Mouse (Mus musculus) neural tube, embryonic 15.5 days (tissue): ENCODE results near the gene Fam168a. TPM values are rescaled to one million over a fixed set of nuclear protein-coding genes. Genes with fewer than 3 reads are reported as not detected.
"Not testable (repeated sequence)": the region's sequence is repeated elsewhere in the genome, so short reads cannot be mapped to it uniquely, and the experiment has no call there.

Experiments
- ATAC-seq: fragments of 200-750 bp; cut with Nextera tagmentation; 2 replicates; pipeline ENCODE4 v1.8.0; 2017; ENCODE audit warnings: mild to moderate bottlenecking, moderate TSS enrichment, moderate library complexity; ENCODE audit not compliant: low FRiP score
- H3K27ac ChIP-seq: fragments of 300-500 bp; sonication (generic); replicated peaks from 2 replicates; pipeline ENCODE4 v1.5.1; 2015; ENCODE audit warnings: mild to moderate bottlenecking, inconsistent platforms
- H3K27me3 ChIP-seq: fragments of 300-500 bp; sonication (generic); replicated peaks from 2 replicates; pipeline ENCODE4 v1.6.1; 2015; ENCODE audit warnings: inconsistent platforms
- H3K36me3 ChIP-seq: fragments of 300-500 bp; sonication (generic); 2 replicates; pipeline ENCODE4 v1.6.1; 2015; ENCODE audit warnings: inconsistent platforms
- H3K4me1 ChIP-seq: fragments of 300-500 bp; sonication (generic); 2 replicates; pipeline ENCODE4 v1.6.1; 2015; ENCODE audit warnings: inconsistent platforms
- H3K4me2 ChIP-seq: fragments of 300-500 bp; sonication (generic); 2 replicates; pipeline ENCODE4 v1.6.1; 2015; ENCODE audit warnings: inconsistent platforms, mild to moderate bottlenecking, moderate library complexity
- H3K4me3 ChIP-seq: fragments of 300-500 bp; sonication (generic); replicated peaks from 2 replicates; pipeline ENCODE4 v1.5.1; 2015; ENCODE audit warnings: mild to moderate bottlenecking, inconsistent platforms
- H3K9ac ChIP-seq: fragments of 300-500 bp; sonication (generic); replicated peaks from 2 replicates; pipeline ENCODE4 v1.6.1; 2015; ENCODE audit warnings: mild to moderate bottlenecking, inconsistent platforms
- H3K9me3 ChIP-seq: fragments of 300-500 bp; sonication (generic); replicated peaks from 2 replicates; pipeline ENCODE4 v1.6.1; 2016; ENCODE audit warnings: inconsistent platforms
- WGBS: fragments of 180-500 bp; shearing (Covaris S2); methylation state at CpG from one replicate; pipeline ENCODE4 v1.1.7; 2015; ENCODE audit warnings: mixed read lengths; 5-methylcytosine and 5-hydroxymethylcytosine counted together
- polyA plus RNA-seq: library from polyadenylated mRNA; unstranded; fragments of >200 nt; fragmentation: Nextera tagmentation; extraction: Ambion mirVana; gene quantifications from 2 replicates; pipeline ENCODE4 v1.2.1, GENCODE M21; 2015

The Fam168a gene
- polyA plus RNA-seq, 1 experiment from 2014 or later: 119 TPM

DNA sequence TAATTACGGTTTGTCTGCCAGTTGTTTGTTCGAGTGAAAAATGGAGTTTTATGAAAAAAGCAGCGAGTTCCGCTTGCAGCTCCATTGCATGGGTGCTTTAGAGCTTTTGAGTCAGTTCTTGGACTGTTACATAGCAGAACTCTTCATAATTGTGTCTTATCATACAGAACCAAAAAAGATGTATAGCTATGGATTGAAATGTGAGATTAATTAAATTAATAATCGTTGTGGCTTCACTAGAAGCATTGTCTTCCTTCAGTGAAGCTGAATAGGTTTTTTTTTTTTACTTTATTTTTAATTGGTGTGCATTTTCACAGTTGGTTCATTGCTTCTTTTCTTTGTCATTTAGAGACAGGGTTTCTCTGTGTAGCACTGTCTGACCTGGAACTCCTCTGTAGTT, 12.3 kb downstream of the Fam168a start:
- no peak overlapping the region for H3K4me2 ChIP-seq
- no peaks in the 10 kb centered on the region; the same call in 1 of the 2 replicates for H3K36me3 ChIP-seq
- H3K27me3 ChIP-seq: no peaks in the 10 kb centered on the region
- H3K9me3 ChIP-seq: no peaks in the 10 kb centered on the region
- H3K9ac ChIP-seq: no peak overlapping the region
- 84% methylated on average over 5 of the region's 5 CpGs for WGBS
- no peak overlapping the region for H3K27ac ChIP-seq
- H3K4me3 ChIP-seq: no peak overlapping the region
- H3K4me1 ChIP-seq: peaks cover 23% of the 10 kb centered on the region
- ATAC-seq: no peak

DNA sequence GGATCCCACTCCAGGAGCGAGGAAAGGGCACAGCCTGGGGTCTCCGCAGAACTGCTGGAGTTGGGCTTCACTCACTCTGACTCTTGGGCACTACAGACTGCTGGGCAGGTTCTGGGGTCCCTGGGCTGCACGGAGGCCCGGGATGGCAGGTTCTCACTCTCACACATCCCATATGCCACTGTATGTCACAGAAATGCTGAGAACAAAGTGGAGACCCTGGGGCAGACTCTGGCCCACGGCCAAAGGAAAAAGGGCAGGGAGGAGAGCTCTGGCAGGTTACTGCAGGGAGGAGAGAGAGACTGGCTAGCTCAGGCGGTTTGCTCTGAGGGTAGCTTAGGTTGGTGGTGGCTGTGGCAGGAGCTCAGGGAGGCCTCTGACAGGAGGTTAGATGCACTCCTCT, 15.8 kb downstream of the Fam168a start:
- Histone ChIP-seq H3K9me3 (no peaks in the 10 kb centered on the region), H3K36me3 (no peaks in the 10 kb centered on the region), H3K27me3 (no peaks in the 10 kb centered on the region), H3K4me2 (no peak overlapping the region), H3K27ac (peak overlapping the region; percentile 87; the same call in 1 of the 2 replicates), H3K9ac (no peak overlapping the region), H3K4me1 (peaks cover 38% of the 10 kb centered on the region), H3K4me3 (no peak overlapping the region)
- 44% methylated on average over 5 of the region's 6 CpGs for WGBS
- 0 out of 2 replicates have a peak, but pooled peaks have one; percentile 39 for ATAC-seq

DNA sequence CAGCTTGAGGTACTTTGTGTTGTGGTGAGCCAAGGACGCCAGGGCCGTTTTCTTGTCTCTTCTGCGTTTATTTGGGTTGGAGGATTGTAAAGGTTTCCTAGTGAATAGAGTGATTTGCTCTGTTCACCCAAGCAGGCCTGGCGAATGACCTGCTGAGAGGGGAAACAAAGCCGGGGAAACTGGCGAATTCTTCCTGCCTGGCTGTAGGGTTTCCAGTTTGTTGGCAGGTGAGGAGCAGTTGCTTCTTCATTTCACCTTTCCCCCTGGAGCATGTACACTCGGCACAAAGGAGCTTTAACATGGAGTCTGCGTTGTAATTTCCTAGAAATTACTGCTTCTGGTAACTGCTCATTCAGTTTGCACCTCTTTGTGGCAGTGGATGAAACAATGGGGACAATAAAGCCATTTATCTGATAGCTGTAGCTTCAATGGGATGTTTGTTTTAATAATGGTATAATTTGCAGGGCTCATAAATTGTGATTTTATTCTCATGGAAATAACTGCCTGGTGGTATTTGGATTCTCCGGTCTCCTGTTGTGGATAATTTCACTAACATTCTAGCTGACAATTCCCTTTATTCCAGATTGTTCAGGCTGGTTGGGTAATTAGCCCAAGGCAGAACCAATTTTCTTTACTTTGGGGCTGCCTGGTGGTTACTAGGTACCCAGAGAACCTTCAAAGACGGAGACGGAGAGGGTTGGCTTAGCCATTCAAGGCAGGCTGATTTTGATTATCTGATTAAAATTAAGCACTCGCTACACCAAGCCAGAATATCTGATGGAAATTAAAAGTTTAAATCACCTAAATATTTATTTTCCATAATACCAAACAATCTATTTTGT, 17.2 kb downstream of the Fam168a start:
- peak overlapping the region; percentile 87 for H3K27ac ChIP-seq
- WGBS: 10% methylated on average over 12 of the region's 12 CpGs
- peak overlapping the region; percentile 39 for H3K4me2 ChIP-seq
- H3K4me3 ChIP-seq: no peak overlapping the region
- no peaks in the 10 kb centered on the region for H3K36me3 ChIP-seq
- no peak overlapping the region for H3K9ac ChIP-seq
- ATAC-seq: peak; percentile 42
- H3K4me1 ChIP-seq: peaks cover 38% of the 10 kb centered on the region
- H3K27me3 ChIP-seq: no peaks in the 10 kb centered on the region
- H3K9me3 ChIP-seq: no peaks in the 10 kb centered on the region

DNA sequence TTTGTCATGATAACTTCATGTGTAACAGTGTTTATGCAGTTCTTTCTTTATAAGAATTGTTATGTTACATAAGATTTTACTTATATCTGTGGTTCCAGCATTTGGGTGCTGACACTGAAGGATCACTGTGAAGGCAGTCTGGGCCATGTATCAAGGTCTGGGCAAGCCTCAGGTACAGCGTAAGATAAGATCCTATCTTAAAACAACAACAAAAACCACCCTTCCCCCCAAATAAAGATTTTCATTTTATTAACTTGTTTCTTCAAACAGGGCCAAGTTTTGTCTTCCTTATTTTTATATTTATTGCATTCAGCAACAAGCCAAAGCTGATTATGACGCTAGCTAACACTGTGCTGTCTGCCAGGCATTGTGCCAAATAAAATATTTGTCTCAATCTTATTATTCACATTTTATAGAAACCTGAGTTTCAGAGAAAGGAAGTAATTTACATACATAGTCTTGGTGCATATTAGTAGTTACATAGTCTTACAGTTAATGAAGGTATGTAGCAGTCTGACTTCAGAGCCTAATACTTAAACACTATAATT, 21.2 kb downstream of the Fam168a start:
- Histone ChIP-seq H3K27ac (no peak overlapping the region), H3K27me3 (no peaks in the 10 kb centered on the region), H3K4me1 (peaks cover 33% of the 10 kb centered on the region), H3K4me2 (no peak overlapping the region), H3K9ac (no peak overlapping the region), H3K4me3 (no peak overlapping the region), H3K9me3 (no peaks in the 10 kb centered on the region), H3K36me3 (no peaks in the 10 kb centered on the region)
- ATAC-seq: no peak
- 76% methylated on average over 2 of the region's 2 CpGs for WGBS

DNA sequence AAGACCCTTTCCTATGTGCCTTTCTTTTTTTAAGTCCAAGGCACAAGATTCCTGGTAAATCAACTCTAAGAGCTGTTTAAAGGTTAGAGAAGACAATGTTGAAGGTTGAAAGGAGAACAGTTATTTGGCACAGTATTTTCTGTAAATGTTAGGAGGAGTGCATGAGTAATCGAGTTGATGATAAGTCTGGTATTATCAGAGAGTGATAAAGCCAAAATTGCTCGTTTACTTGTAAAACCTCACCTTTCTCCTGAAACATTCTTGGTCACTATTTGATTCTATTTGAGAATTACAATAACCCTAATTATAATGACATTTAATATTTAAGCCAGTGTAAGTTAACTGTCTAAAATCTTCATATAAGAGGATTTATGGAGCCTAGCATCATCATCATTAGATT, 23.3 kb downstream of the Fam168a start:
- Histone ChIP-seq H3K36me3 (no peaks in the 10 kb centered on the region), H3K27me3 (no peaks in the 10 kb centered on the region), H3K27ac (no peak overlapping the region), H3K9me3 (no peaks in the 10 kb centered on the region), H3K4me3 (no peak overlapping the region), H3K4me1 (peaks cover 23% of the 10 kb centered on the region), H3K9ac (no peak overlapping the region), H3K4me2 (no peak overlapping the region)
- WGBS: 88% methylated on average over 2 of the region's 2 CpGs
- no peak for ATAC-seq

DNA sequence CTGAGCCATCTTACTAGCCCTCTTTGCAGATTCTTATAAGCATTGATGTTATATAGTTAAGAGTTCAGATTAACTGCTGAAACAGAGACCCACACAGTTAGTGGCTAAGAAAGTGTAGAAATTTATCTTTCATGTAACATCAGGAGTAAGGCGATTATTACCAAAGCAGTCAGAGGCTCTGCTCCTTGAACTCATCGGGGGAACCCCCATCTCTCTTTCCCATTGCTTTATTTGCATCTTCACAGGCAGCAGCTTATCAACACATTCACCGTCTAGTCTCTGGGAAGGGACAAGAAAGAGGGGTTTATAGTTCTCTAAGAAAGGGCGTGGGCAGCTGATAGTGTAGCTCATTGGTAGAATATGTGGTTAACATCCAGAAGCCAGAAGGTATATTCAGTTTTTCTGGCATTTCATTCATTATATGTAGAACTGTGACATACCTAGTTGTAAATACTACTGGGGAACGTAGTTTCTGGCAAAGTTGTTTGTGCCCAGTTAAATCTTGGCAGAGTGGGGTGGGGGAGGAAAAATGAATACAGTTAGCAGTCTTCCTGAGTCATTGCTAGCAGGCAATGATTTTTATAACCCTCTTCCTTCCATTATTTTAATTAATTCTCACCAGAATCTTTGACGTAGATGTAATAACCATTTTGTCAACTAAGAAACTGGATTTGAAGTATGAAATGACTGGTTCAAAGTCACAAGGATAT, 26.1 kb downstream of the Fam168a start:
- H3K4me3 ChIP-seq: no peak overlapping the region
- no peak overlapping the region for H3K27ac ChIP-seq
- H3K36me3 ChIP-seq: no peaks in the 10 kb centered on the region
- H3K9ac ChIP-seq: no peak overlapping the region
- H3K9me3 ChIP-seq: no peaks in the 10 kb centered on the region
- no peak for ATAC-seq
- no peaks in the 10 kb centered on the region for H3K27me3 ChIP-seq
- no peak overlapping the region for H3K4me2 ChIP-seq
- 59% methylated on average over 6 of the region's 6 CpGs for WGBS
- H3K4me1 ChIP-seq: peaks cover 27% of the 10 kb centered on the region

DNA sequence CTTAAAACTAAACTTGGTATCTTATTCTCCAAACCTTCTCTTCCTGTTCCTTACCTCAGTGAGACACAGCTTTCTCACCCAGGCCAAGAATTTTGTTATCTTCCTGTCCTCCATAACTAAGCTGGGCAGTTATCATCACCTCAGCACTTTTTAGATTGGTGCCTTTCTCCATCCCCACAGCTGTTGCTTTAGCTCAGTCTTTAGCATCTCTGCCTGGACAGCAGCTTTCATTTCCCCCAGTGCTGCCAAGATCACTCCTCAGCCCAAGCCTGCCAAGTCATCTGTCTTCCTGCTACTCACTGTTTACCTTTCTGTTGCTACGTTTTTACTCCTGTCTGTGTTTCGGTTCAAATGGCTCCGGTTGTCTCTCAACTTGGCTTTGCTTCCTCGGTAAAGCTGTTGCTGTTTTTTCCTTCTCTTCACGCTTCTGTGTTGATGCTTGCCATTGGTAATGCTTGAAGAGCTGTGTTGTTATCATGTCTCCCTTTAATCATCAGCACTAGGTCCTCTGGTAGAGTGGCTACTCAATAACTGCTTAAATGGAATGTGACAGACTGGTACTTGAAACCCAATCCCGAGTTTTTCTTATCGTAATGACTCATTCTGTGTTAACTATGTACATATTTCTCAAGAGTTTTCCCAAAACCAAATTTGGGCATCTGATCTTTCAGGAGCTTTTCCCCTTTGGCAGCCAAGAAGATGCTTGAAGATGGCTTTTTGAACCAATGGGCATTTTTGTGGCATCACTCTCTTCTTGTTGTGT, 26.8 kb downstream of the Fam168a start:
- 46% methylated on average over 7 of the region's 7 CpGs for WGBS
- H3K36me3 ChIP-seq: no peaks in the 10 kb centered on the region
- H3K27me3 ChIP-seq: no peaks in the 10 kb centered on the region
- H3K9me3 ChIP-seq: no peaks in the 10 kb centered on the region
- no peak for ATAC-seq
- H3K9ac ChIP-seq: no peak overlapping the region
- H3K4me3 ChIP-seq: no peak overlapping the region
- H3K4me1 ChIP-seq: peaks cover 27% of the 10 kb centered on the region
- H3K27ac ChIP-seq: 0 out of 2 replicates have a peak overlapping the region, but pooled peaks have one; percentile 14
- H3K4me2 ChIP-seq: 0 out of 2 replicates have a peak overlapping the region, but pooled peaks have one; percentile 0

DNA sequence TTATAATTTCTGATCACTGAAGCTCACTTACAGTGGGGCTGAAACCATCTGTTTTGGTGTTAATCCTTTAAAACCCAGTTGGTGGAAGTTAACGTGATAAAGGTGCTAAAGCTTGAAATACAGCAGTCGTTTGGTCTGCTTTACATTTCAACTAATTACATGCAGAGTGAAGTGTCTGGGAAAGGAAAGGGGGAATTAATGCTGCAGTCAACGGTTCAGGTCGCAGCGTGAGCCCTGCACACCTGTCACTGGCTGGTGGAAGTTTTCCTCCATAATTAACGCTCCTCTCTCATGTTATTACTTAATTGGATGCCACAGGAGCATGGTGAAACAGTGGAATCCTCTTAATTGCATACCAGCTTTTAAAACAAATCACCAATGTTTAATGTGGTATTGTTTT, 27.8 kb downstream of the Fam168a start:
- Histone ChIP-seq H3K27ac (no peak overlapping the region), H3K27me3 (no peaks in the 10 kb centered on the region), H3K4me2 (no peak overlapping the region), H3K36me3 (no peaks in the 10 kb centered on the region), H3K9ac (no peak overlapping the region), H3K4me3 (no peak overlapping the region), H3K9me3 (no peaks in the 10 kb centered on the region), H3K4me1 (peaks cover 27% of the 10 kb centered on the region)
- no peak; the same call in 1 of the 2 replicates for ATAC-seq
- 26% methylated on average over 6 of the region's 6 CpGs for WGBS

DNA sequence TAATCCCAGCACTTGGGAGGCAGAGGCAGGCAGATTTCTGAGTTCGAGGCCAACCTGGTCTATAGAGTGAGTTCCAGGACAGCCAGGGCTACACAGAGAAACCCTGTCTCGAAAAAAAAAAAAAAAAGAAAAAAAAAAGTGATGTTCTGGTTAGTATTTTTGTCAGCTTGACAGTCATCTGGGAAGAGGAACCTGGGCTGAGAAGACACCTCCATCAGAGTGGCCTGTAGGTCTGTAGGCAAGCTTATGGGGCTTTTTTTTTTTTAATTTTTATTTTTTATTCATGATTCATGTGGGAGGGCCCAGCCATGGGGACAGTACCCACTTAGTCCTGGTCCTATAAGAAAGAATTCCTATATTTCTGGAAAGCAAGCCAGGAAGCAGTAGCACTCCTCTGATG, 28.5 kb downstream of the Fam168a start:
- H3K27ac ChIP-seq, H3K4me3 ChIP-seq, H3K4me2 ChIP-seq, ATAC-seq, H3K27me3 ChIP-seq, H3K36me3 ChIP-seq, H3K9me3 ChIP-seq, H3K9ac ChIP-seq: not testable (repeated sequence)
- WGBS: 78% methylated on average over 2 of the region's 2 CpGs
- peaks cover 27% of the 10 kb centered on the region for H3K4me1 ChIP-seq

DNA sequence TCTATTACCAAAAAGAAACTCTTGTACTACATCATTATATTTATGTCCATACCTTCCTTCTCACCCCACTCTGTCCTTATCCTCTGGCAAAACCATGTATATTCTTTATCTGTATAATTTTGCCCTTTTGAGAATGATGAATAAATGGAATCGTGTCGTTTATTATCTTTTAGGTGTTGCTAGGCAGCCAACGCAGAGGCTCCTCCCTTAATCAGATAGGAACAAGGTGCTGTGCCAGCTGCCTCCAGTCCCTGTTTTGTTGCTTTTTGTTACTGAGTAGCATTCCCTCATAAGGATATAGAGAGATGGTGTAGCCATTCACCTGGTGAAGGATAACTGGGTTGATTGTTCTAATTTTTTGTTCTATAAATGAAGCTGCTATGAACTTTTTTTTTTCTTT, 29.7 kb downstream of the Fam168a start:
- Histone ChIP-seq H3K27ac (no peak overlapping the region), H3K27me3 (no peaks in the 10 kb centered on the region), H3K9me3 (no peaks in the 10 kb centered on the region), H3K4me2 (no peak overlapping the region), H3K9ac (no peak overlapping the region), H3K36me3 (no peaks in the 10 kb centered on the region), H3K4me3 (no peak overlapping the region), H3K4me1 (peaks cover 27% of the 10 kb centered on the region)
- no peak for ATAC-seq
- WGBS: 82% methylated on average over 3 of the region's 3 CpGs

DNA sequence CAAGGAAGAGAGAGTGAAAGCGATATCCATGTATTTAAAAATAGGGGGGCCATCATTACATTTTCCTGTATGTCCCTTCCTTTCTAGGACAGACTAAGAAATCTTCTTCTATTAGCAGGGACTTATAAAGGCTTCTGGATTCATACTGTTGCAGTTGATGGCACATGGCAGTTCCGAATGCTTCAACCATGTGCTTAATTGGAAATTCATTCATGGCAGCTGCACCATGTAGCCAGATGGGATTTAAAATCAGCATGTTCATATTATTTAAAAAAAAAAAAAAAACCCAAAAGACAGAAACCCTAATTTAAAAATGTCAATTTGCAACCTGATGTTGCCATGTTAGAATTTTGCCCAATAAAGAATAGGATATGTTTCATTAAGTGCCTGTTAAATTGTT, 37.9 kb downstream of the Fam168a start:
- Histone ChIP-seq H3K9ac (no peak overlapping the region), H3K4me1 (peaks cover 5% of the 10 kb centered on the region), H3K36me3 (no peaks in the 10 kb centered on the region), H3K27me3 (no peaks in the 10 kb centered on the region), H3K9me3 (no peaks in the 10 kb centered on the region), H3K4me2 (no peak overlapping the region), H3K4me3 (no peak overlapping the region), H3K27ac (peak overlapping the region; percentile 35; the same call in 1 of the 2 replicates)
- WGBS: 67% methylated on average over 2 of the region's 2 CpGs
- no peak for ATAC-seq
